Mouse (Mus musculus) sigmoid colon, adult 10 weeks (tissue): ENCODE results near the gene Acad12. TPM values are rescaled to one million over a fixed set of nuclear protein-coding genes. Genes with fewer than 3 reads are reported as not detected.

Experiments
- polyA plus RNA-seq: library from polyadenylated mRNA; stranded (reverse); fragments of 350-450 nt; fragmentation: Illumina TruSeq; extraction: RNeasy Lipid Tissue Mini Kit (QIAGEN cat#74804); gene quantifications from one replicate; pipeline ENCODE4 v1.2.3, GENCODE M21; 2014; ENCODE audit warnings: low read depth, low replicate concordance

Gene Acad12
- polyA plus RNA-seq, result 5.8 TPM

DNA sequence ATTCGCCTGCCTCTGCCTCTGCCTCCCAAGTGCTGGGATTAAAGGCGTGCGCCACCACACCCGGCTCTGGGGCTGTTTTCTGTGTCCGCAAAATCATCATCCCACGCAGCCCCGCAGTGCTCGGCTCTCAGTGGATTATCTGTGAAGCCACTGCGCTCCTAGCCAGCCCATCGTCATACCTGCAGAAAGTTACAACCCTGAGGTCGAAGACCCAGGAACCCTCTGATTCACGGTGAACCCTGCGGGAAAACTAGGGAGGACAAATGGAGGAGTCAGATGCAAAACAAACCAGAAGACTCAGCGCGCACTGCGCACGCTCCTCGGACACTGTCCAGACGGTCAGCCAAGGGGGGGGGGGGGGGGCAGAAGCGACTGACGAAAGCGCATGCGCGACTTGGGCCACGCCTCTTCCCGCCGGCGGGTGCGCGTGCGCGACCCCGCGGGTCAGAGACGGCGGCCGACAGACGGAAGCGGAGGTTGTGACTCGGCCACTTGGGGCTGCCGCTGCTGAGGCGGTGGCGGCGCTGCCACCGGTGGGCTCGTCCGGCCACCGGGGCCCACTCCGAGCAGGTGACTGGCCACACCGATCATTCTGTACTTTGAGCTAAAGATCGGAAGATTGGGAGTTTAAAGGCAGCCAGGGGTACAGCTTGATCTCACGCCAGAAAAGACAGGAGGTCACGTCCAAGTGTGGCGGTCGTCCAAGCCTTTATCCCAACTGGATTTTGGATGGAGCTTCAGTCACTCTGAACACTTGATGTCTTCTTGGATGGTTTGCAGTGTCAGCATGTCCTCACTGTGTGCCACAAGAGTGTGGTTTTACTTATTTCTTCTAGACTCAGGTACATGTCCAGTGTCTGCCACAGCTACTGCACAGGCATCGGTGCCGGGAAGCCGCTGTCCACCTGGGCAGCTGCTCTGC lies at the start of gene Acad12:
TSS of gene Acad12 (minus strand) at position 347 of the 922 bp plus-strand sequence.

GRCm38 (mm10) chr5:121660059-121660896 lies 41.5 kb upstream of the Acad12 start, which contains the start of the genes Acad10 and Brap:
Gene Acad10 (minus strand): TSS chr5:121660514.
Gene Brap (plus strand): TSS chr5:121660563.

DNA sequence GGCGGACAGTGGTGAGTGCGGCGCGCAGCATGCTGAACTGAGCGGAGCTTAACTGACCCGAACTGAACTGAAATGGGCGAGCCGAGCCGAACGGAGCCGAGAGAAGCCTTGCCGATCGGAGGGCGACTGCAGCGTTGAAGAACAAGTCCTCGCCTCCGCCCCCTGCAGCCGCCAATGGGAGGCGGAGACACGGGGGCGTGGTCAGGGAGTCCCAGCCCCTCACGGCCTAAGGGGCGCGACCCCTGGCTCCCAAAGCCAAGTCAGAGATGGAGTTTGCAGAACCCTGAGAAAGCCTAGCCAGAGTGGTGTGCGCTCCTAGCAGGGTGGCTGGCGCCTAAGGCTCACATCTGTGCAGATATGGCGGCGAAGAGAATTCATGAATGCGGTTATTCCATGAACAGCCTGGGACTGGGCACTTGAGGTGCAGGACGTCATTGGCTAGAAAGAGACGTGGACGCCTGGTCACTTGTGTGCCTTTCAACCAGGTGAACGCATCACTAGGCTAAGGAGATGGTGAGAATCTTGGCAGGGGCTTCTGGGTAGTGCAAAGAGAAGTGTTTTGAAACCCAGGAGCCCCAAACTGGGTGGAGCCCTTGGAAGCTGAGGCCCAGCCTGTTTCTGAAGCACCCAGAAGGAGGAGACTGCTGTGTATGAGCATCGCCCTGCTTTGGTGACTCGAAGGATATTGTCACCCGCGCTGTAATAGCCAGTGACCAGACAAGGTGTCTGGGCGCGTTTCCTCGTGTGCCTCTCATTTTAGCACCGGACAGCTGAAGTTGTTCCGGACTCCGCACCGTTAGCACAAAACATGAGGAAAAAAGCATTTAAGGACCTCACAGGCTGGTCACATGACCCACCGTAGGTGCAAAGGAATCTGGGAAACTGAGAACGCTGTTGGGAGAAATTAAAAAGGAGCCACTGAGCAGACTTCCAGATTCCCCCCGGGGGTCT lies 25.0 kb downstream of the Acad12 start, which contains the start of gene Aldh2:
TSS of gene Aldh2 (minus strand) at position 374 of the 951 bp plus-strand sequence.

Other genes with a start within 250 kb of the Acad12 start
- gene Trafd1, start 233.3 kb downstream of the Acad12 start, polyA plus RNA-seq, result 24.5 TPM
- gene Naa25, start 221.0 kb downstream of the Acad12 start, polyA plus RNA-seq, result 27.3 TPM
- not detected for gene Tmem116, start 167.0 kb downstream of the Acad12 start, polyA plus RNA-seq
- gene Erp29, start 166.4 kb downstream of the Acad12 start, polyA plus RNA-seq, result 10.6 TPM
- gene Adam1b, start 115.5 kb downstream of the Acad12 start, polyA plus RNA-seq, result not detected
- 4.4 TPM for gene Adam1a, start 73.5 kb downstream of the Acad12 start, polyA plus RNA-seq
- gene Gm42878, start 73.5 kb downstream of the Acad12 start, polyA plus RNA-seq, result 1.9 TPM
- 84.6 TPM for gene Mapkapk5, start 73.0 kb downstream of the Acad12 start, polyA plus RNA-seq
- 22.8 TPM for gene Aldh2, start 25.1 kb downstream of the Acad12 start, polyA plus RNA-seq
- gene Acad10, start 41.6 kb upstream of the Acad12 start, polyA plus RNA-seq, result 1.3 TPM
- gene Brap, start 41.6 kb upstream of the Acad12 start, polyA plus RNA-seq, result 32.3 TPM
- 193 TPM for gene Atxn2, start 92.4 kb upstream of the Acad12 start, polyA plus RNA-seq
- 8.8 TPM for gene Sh2b3, start 218.7 kb upstream of the Acad12 start, polyA plus RNA-seq
- gene Pheta1, start 230.0 kb upstream of the Acad12 start, polyA plus RNA-seq, result 1.3 TPM